Mouse (Mus musculus) kidney, embryonic 16.5 days (tissue): ENCODE results near the gene Adarb1. TPM values are rescaled to one million over a fixed set of nuclear protein-coding genes. Genes with fewer than 3 reads are reported as not detected.

Experiments used
- ATAC-seq: fragments of 200-750 bp; cut with Nextera tagmentation; 2 replicates; pipeline ENCODE4 v1.8.0; 2017; ENCODE audit warnings: moderate TSS enrichment; ENCODE audit not compliant: low FRiP score, low TSS enrichment
- H3K27ac ChIP-seq: fragments of 300-500 bp; sonication (generic); 2 replicates; pipeline ENCODE4 v1.5.1; 2014; ENCODE audit warnings: low read length
- H3K27me3 ChIP-seq: fragments of 300-500 bp; sonication (generic); 2 replicates; pipeline ENCODE4 v1.6.1; 2014; ENCODE audit warnings: low read length, control low read depth, mixed read lengths; ENCODE audit not compliant: insufficient read depth
- H3K36me3 ChIP-seq: fragments of 300-500 bp; sonication (generic); 2 replicates; pipeline ENCODE4 v1.6.1; 2014; ENCODE audit warnings: low read length, control low read depth, mixed read lengths; ENCODE audit not compliant: insufficient read depth
- H3K4me1 ChIP-seq: fragments of 300-500 bp; sonication (generic); 2 replicates; pipeline ENCODE4 v1.6.1; 2014; ENCODE audit warnings: low read length, control low read depth, mixed read lengths; ENCODE audit not compliant: insufficient read depth
- H3K4me2 ChIP-seq: fragments of 300-500 bp; sonication (generic); replicated peaks from 2 replicates; pipeline ENCODE4 v1.6.1; 2014; ENCODE audit warnings: low read depth, low read length
- H3K4me3 ChIP-seq: fragments of 300-500 bp; sonication (generic); 2 replicates; pipeline ENCODE4 v1.5.1; 2014; ENCODE audit warnings: mild to moderate bottlenecking, low read length
- H3K9ac ChIP-seq: fragments of 300-500 bp; sonication (generic); replicated peaks from 2 replicates; pipeline ENCODE4 v1.6.1; 2014; ENCODE audit warnings: low read length
- H3K9me3 ChIP-seq: fragments of 300-500 bp; sonication (generic); 2 replicates; pipeline ENCODE4 v1.6.1; 2016; ENCODE audit warnings: low read length, control low read depth
- WGBS: fragments of 180-500 bp; shearing (Covaris S2); extraction: QIAGEN DNeasy Blood & Tissue Kit; methylation state at CpG from one replicate; pipeline ENCODE4 v1.1.7; 2014; 5-methylcytosine and 5-hydroxymethylcytosine counted together
- polyA plus RNA-seq: library from polyadenylated mRNA; unstranded; fragments of >200 nt; fragmentation: Nextera tagmentation; extraction: Ambion mirVana; gene quantifications from 2 replicates; pipeline ENCODE4 v1.2.1, GENCODE M21; 2015

Adarb1 gene
- polyA plus RNA-seq, 1 experiment from 2014 or later = 7.9 TPM

- WGBS = 2% methylated on average over 24 of the region's 24 CpGs
- peak overlapping the region; percentile 77 for H3K9ac ChIP-seq
Measured at GRCm38 (mm10) chr10:77416666-77417239, 1.3 kb downstream of the Adarb1 start.

DNA sequence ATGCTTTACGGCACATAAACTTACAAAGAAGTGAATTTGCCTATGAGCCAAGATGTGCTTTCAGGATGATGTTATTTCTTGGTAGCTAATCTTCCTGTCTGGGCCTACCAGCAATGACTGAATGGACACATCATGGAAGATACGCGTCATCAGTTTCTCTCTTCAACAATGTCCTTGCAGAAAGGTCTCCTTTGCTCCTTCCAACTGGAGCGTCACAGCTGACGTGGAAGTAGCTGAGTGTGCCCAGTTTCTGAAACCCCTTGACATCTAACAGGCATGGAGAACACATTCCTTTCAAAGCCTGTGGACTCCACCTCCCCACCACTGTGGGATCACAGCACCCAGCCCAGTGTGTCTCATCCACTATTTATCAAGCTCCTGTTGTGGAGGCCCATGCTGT, 2.2 kb downstream of the Adarb1 start:
- Histone ChIP-seq H3K4me2 (no peak overlapping the region), H3K4me3 (no peak overlapping the region), H3K9ac (no peak overlapping the region), H3K4me1 (peaks cover 16% of the 10 kb centered on the region), H3K9me3 (peaks cover 11% of the 10 kb centered on the region; the same call in 1 of the 2 replicates), H3K27me3 (peaks cover 12% of the 10 kb centered on the region), H3K27ac (no peak overlapping the region), H3K36me3 (no peaks in the 10 kb centered on the region)
- ATAC-seq = no peak
- WGBS = 97% methylated on average over 5 of the region's 5 CpGs

More at GRCm38 (mm10) chr10:77416666-77417239, 1.3 kb downstream of the Adarb1 start:
- Histone ChIP-seq H3K4me3 (peak overlapping the region; percentile 76), H3K4me1 (peaks cover 16% of the 10 kb centered on the region), H3K9me3 (peaks cover 11% of the 10 kb centered on the region; the same call in 1 of the 2 replicates), H3K27me3 (peaks cover 12% of the 10 kb centered on the region), H3K4me2 (peak overlapping the region; percentile 87), H3K36me3 (no peaks in the 10 kb centered on the region), H3K27ac (no peak overlapping the region)
- ATAC-seq = peak; percentile 32; the same call in 1 of the 2 replicates

DNA sequence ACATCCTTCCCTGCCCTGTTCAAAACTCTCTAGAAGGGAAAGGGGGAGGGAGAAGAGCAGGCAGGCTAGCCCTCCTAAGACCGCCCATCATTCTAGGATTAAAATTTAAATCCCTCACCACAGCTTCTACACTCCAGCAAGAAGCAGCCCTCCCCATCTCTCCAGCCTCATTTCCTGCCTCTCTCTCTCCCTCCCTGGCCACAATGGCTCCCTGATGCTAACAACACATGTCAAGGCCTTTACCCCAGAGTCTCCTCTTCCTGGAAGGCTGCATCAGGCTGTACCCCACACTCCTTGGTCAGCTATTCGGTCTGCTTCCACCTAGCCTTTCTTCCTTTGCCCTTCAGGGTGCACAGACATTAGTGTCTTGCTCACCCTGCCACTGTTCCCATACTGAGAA, 4.3 kb downstream of the Adarb1 start:
- Histone ChIP-seq H3K27ac (no peak overlapping the region), H3K9ac (no peak overlapping the region), H3K4me1 (peaks cover 14% of the 10 kb centered on the region), H3K9me3 (no peaks in the 10 kb centered on the region), H3K27me3 (peaks cover 12% of the 10 kb centered on the region), H3K4me3 (no peak overlapping the region), H3K36me3 (no peaks in the 10 kb centered on the region), H3K4me2 (no peak overlapping the region)
- WGBS = 69% methylated on average over 2 of the region's 2 CpGs
- ATAC-seq = no peak

DNA sequence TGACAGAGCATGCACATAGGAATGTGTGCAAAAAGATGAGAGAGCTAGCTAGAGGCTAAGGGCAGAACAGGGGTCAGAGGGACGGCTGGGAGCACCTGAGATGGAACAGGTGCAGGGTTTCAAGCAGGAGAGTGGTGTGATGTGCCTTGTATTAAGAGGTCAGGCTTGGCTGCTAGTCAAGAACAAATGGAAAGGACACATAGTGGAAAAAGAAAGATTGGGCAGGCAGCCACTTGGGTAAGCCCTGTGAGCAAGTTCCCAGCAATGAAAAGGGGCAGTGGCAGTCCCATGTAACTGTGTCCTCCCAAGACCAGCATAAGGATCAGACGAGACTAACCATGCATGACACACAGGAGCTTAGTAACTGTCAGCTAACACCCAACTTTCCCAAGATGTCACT, 8.9 kb downstream of the Adarb1 start:
- H3K4me2 ChIP-seq = no peak overlapping the region
- H3K9ac ChIP-seq = no peak overlapping the region
- H3K27ac ChIP-seq = no peak overlapping the region
- 34% methylated on average over 2 of the region's 2 CpGs for WGBS
- no peaks in the 10 kb centered on the region for H3K9me3 ChIP-seq
- H3K36me3 ChIP-seq = no peaks in the 10 kb centered on the region
- no peak for ATAC-seq
- no peaks in the 10 kb centered on the region for H3K4me1 ChIP-seq
- no peaks in the 10 kb centered on the region for H3K27me3 ChIP-seq
- no peak overlapping the region for H3K4me3 ChIP-seq

GRCm38 (mm10) chr10:77408241-77408640, 9.8 kb downstream of the Adarb1 start:
- H3K4me1 ChIP-seq = no peaks in the 10 kb centered on the region
- H3K4me2 ChIP-seq = no peak overlapping the region
- H3K27ac ChIP-seq = no peak overlapping the region
- H3K4me3 ChIP-seq = no peak overlapping the region
- H3K9me3 ChIP-seq = no peaks in the 10 kb centered on the region
- 83% methylated on average over 9 of the region's 9 CpGs for whole genome bisulfite sequencing
- H3K36me3 ChIP-seq = no peaks in the 10 kb centered on the region
- H3K9ac ChIP-seq = no peak overlapping the region
- H3K27me3 ChIP-seq = no peaks in the 10 kb centered on the region
- no peak for ATAC-seq

DNA sequence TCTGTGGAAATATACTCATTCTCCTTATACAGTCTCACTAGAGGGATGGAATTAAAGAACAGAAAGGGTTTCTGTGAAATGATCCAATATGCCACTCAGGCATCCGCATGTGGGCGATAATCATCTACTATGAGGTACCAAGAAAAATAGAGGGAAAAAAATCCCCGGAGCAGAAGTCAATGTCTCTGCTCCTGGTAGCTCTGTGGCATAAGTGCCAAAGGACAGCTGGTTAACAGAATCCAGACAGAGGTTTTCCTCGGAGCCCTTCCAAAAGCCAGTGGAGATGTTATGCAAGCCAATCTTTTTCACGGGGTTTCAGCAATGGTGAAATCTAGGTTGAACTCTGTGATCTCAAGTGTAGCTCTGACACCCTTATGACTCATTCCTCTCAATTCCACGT, 11.6 kb downstream of the Adarb1 start:
- H3K36me3 ChIP-seq = no peaks in the 10 kb centered on the region
- WGBS = 74% methylated on average over 6 of the region's 6 CpGs

DNA sequence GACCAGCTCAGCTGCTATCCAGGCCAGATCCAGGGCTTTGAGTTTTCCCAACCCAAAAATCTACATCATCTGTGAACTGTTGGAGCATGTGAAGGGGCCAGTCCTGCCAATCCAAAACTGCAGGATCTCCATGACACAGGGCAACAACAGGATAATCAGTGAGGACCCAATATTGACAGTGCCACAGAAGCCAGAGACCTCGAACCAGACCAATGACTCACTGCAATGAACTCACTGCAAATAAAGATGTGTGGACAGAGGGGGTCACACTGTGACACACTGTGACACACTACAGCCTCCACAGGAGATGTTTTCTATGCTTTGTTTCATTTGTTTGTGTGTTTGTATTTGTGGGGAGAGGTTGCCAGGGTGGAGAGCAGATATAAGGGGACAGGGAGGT, 15.6 kb downstream of the Adarb1 start:
- Histone ChIP-seq H3K4me3 (no peak overlapping the region), H3K4me2 (no peak overlapping the region), H3K4me1 (no peaks in the 10 kb centered on the region), H3K9me3 (no peaks in the 10 kb centered on the region), H3K36me3 (no peaks in the 10 kb centered on the region), H3K9ac (no peak overlapping the region), H3K27ac (no peak overlapping the region), H3K27me3 (no peaks in the 10 kb centered on the region)
- 70% methylated on average over 1 of the region's 1 CpGs for WGBS
- ATAC-seq = no peak

More for the DNA sequence above, 11.6 kb downstream of the Adarb1 start:
- no peak overlapping the region for H3K4me2 ChIP-seq
- H3K4me3 ChIP-seq = no peak overlapping the region
- H3K9ac ChIP-seq = no peak overlapping the region
- no peak overlapping the region for H3K27ac ChIP-seq
- no peaks in the 10 kb centered on the region for H3K27me3 ChIP-seq
- ATAC-seq = no peak
- no peaks in the 10 kb centered on the region for H3K9me3 ChIP-seq
- H3K4me1 ChIP-seq = no peaks in the 10 kb centered on the region

GRCm38 (mm10) chr10:77401039-77401438, 17.0 kb downstream of the Adarb1 start:
- Histone ChIP-seq H3K27ac (no peak overlapping the region), H3K4me2 (no peak overlapping the region), H3K27me3 (no peaks in the 10 kb centered on the region), H3K36me3 (no peaks in the 10 kb centered on the region), H3K9ac (no peak overlapping the region), H3K4me3 (no peak overlapping the region), H3K9me3 (no peaks in the 10 kb centered on the region), H3K4me1 (no peaks in the 10 kb centered on the region)
- 87% methylated on average over 6 of the region's 6 CpGs for WGBS
- no peak for ATAC-seq

DNA sequence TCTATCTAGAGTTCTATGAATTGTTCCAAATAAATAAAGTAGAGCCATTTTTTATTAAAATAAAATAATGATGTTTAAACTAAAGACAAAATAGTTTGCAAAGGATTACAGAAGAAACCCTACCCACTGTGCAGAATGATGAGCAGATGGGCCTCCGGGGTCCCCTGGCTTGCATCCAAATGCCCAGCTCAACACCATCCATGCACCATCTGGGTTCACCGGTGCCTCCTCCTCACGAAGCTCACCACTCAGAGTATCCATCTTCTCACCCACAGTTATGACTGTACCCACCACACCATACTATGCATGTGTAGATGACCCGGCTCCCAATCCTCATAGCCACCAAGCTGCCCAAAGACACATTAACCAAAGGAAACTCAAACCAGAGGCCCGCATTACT, 18.1 kb downstream of the Adarb1 start:
- 91% methylated on average over 5 of the region's 5 CpGs for WGBS
- Histone ChIP-seq H3K4me1 (no peaks in the 10 kb centered on the region), H3K4me2 (no peak overlapping the region), H3K36me3 (no peaks in the 10 kb centered on the region), H3K4me3 (no peak overlapping the region), H3K27me3 (no peaks in the 10 kb centered on the region), H3K9me3 (no peaks in the 10 kb centered on the region), H3K27ac (no peak overlapping the region), H3K9ac (no peak overlapping the region)
- no peak for ATAC-seq

GRCm38 (mm10) chr10:77398082-77398481, 20.0 kb downstream of the Adarb1 start:
- no peaks in the 10 kb centered on the region for H3K27me3 ChIP-seq
- peak overlapping the region; percentile 11; the same call in 1 of the 2 replicates for H3K27ac ChIP-seq
- H3K36me3 ChIP-seq = no peaks in the 10 kb centered on the region
- H3K4me2 ChIP-seq = no peak overlapping the region
- no peaks in the 10 kb centered on the region for H3K4me1 ChIP-seq
- H3K9ac ChIP-seq = no peak overlapping the region
- no peak for ATAC-seq
- no peaks in the 10 kb centered on the region for H3K9me3 ChIP-seq
- WGBS = 62% methylated on average over 3 of the region's 3 CpGs
- no peak overlapping the region for H3K4me3 ChIP-seq
